In the genomic region with DNA sequence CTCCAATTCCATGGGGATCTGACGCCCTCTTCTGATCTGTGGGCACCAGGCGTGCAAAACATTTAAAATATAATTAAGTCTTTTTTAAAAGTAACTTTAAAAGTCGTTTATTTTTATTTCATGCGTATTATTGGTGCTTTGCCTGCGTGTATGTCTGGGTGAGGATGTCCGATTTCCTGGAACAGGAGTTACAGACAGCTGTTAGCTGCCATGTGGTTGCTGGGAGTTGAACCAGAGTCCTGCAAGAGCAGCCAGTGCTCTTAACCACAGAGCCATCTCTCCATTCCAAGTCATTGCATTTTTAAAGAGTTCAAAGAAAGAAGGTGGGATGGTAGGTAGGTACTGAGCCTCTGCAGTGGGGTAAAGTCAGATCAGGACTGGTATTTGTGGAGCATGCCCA, we compare ENCODE assay signal across 14 mouse cellular contexts. TPM values are rescaled to one million over a fixed set of nuclear protein-coding genes. Genes with fewer than 3 reads are reported as not detected.
DNase-seq lines count a peak whose midpoint lies in the region; ATAC-seq and TF ChIP-seq lines count a peak whose summit lies in the region.
"Had no signal": no experiment of that assay in that cellular context is flagged by ENCODE, and none has a peak within 500 bp of the region (broad histone marks: within the 10 kb centered on the region; RNA-seq: fewer than 3 reads in every experiment).

No protein-coding gene starts in this region.

- no peak for TF ChIP-seq CTCF in heart, adult 2 months (IDR thresholded peaks at IDR 0.05)
- no peak for TF ChIP-seq CTCF in ES-Bruce4 (IDR thresholded peaks at IDR 0.05; ENCODE audit: low read depth, low read length)

- H3K9ac ChIP-seq in heart, adult 2 months (ENCODE audit: low read depth, low read length), result no peak overlapping the region
- H3K9ac ChIP-seq in kidney, embryonic 16.5 days (replicated peaks; ENCODE audit: low read length), result no peak overlapping the region
- no peak overlapping the region for H3K9ac ChIP-seq in ES-Bruce4 (ENCODE audit: low read depth, poor library complexity, severe bottlenecking)
- no peak overlapping the region for H3K9ac ChIP-seq in limb, embryonic 15.5 days
- H3K9ac ChIP-seq: hindbrain, embryonic 12.5 days had no signal

- no peak overlapping the region for H3K4me3 ChIP-seq in heart, adult 2 months
- H3K4me3 ChIP-seq in heart, embryonic 10.5 days, result no peak overlapping the region
- H3K4me3 ChIP-seq in kidney, embryonic 16.5 days (ENCODE audit: low read length), result no peak overlapping the region
- H3K4me3 ChIP-seq in ES-Bruce4 (ENCODE audit: low read depth, low read length), result no peak overlapping the region
- H3K4me3 ChIP-seq in limb, embryonic 15.5 days, result no peak overlapping the region
- H3K4me3 ChIP-seq: hindbrain, embryonic 12.5 days had no signal

- H3K9me3 ChIP-seq in heart, embryonic 10.5 days, result no peaks in the 10 kb centered on the region
- H3K9me3 ChIP-seq in kidney, embryonic 16.5 days (ENCODE audit: low read length), result no peaks in the 10 kb centered on the region
- H3K9me3 ChIP-seq in ES-Bruce4 (replicated peaks; ENCODE audit: control insufficient read depth, insufficient read depth, low read length, poor library complexity, severe bottlenecking), result no peaks in the 10 kb centered on the region
- H3K9me3 ChIP-seq in limb, embryonic 15.5 days, result no peaks in the 10 kb centered on the region
- H3K9me3 ChIP-seq: hindbrain, embryonic 12.5 days had no signal

- 61% methylated on average over 6 of the region's 6 CpGs for WGBS in heart, adult 2 months
- 80% methylated on average over 6 of the region's 6 CpGs for WGBS in heart, embryonic 10.5 days
- WGBS in kidney, embryonic 16.5 days, result 84% methylated on average over 6 of the region's 6 CpGs
- 51% methylated on average over 6 of the region's 6 CpGs for WGBS in limb, embryonic 15.5 days

- H3K36me3 ChIP-seq in heart, adult 2 months (ENCODE audit: control insufficient read depth, insufficient read depth, low read length), result no peaks in the 10 kb centered on the region
- peaks cover 26% of the 10 kb centered on the region for H3K36me3 ChIP-seq in heart, embryonic 10.5 days
- peaks cover 4% of the 10 kb centered on the region; the same call in 1 of the 2 replicates for H3K36me3 ChIP-seq in kidney, embryonic 16.5 days (ENCODE audit: insufficient read depth, low read length)
- H3K36me3 ChIP-seq in ES-Bruce4 (ENCODE audit: control insufficient read depth, insufficient read depth, low read length, poor library complexity, severe bottlenecking), result peaks cover 8% of the 10 kb centered on the region; the same call in 1 of the 2 replicates
- H3K36me3 ChIP-seq in limb, embryonic 15.5 days, result peaks cover 21% of the 10 kb centered on the region

- TF ChIP-seq POLR2A in heart, adult 2 months (IDR thresholded peaks at IDR 0.05; ENCODE audit: insufficient read depth, low read depth, low read length), result no peak
- no peak for TF ChIP-seq POLR2A in ES-Bruce4 (IDR thresholded peaks at IDR 0.05; ENCODE audit: insufficient read depth, low read length)

- H3K79me2 ChIP-seq in heart, adult 2 months (replicated peaks; ENCODE audit: control insufficient read depth, insufficient read depth, low read length), result no peaks in the 10 kb centered on the region; the same call in 1 of the 2 replicates

- no peaks in the 10 kb centered on the region for H3K27me3 ChIP-seq in heart, adult 2 months (ENCODE audit: control insufficient read depth, insufficient read depth, low read length)
- no peaks in the 10 kb centered on the region for H3K27me3 ChIP-seq in heart, embryonic 10.5 days (ENCODE audit: insufficient read depth, poor library complexity, severe bottlenecking)
- H3K27me3 ChIP-seq in kidney, embryonic 16.5 days (ENCODE audit: insufficient read depth, low read length), result no peaks in the 10 kb centered on the region
- no peaks in the 10 kb centered on the region for H3K27me3 ChIP-seq in ES-Bruce4 (ENCODE audit: control insufficient read depth, insufficient read depth, low read length, poor library complexity, severe bottlenecking)
- no peaks in the 10 kb centered on the region for H3K27me3 ChIP-seq in limb, embryonic 15.5 days
- H3K27me3 ChIP-seq: hindbrain, embryonic 12.5 days had no signal

- peak overlapping the region; percentile 89 for H3K27ac ChIP-seq in heart, adult 2 months
- H3K27ac ChIP-seq in heart, embryonic 10.5 days, result no peak overlapping the region
- H3K27ac ChIP-seq in kidney, embryonic 16.5 days (ENCODE audit: low read length), result peak overlapping the region; percentile 88; the same call in 1 of the 2 replicates
- peak overlapping the region; percentile 80 for H3K27ac ChIP-seq in ES-Bruce4 (ENCODE audit: insufficient read depth, low read length)
- H3K27ac ChIP-seq in limb, embryonic 15.5 days, result peak overlapping the region; percentile 85

- no peak overlapping the region for H3K4me2 ChIP-seq in kidney, embryonic 16.5 days (replicated peaks; ENCODE audit: low read depth, low read length)
- no peak overlapping the region for H3K4me2 ChIP-seq in limb, embryonic 15.5 days
- H3K4me2 ChIP-seq: hindbrain, embryonic 12.5 days; midbrain, embryonic 11.5 days had no signal

- DNase-seq in heart, adult 2 months, result no peak
- DNase-seq in heart, embryonic 10.5 days (ENCODE audit: low spot score), result no peak
- DNase-seq in kidney, postnatal 36 days, result no peak
- DNase-seq in cerebellum, adult 11 months, result no peak
- DNase-seq in urinary bladder, adult 2 months (ENCODE audit: low spot score), result no peak
- DNase-seq: adrenal gland, postnatal 36 days; cerebellum, postnatal 36 days; lung, adult 18-20 months; thymus, postnatal 36 days had no signal

- no peak for TF ChIP-seq EP300 in heart, adult 2 months (IDR thresholded peaks at IDR 0.05; ENCODE audit: insufficient read depth, low read depth, low read length)
- TF ChIP-seq EP300 in ES-Bruce4 (IDR thresholded peaks at IDR 0.05; ENCODE audit: insufficient read depth, low read depth, low read length), result no peak

- peaks cover 47% of the 10 kb centered on the region for H3K4me1 ChIP-seq in heart, adult 2 months (ENCODE audit: control insufficient read depth, insufficient read depth, low read length)
- peaks cover 95% of the 10 kb centered on the region for H3K4me1 ChIP-seq in heart, embryonic 10.5 days
- H3K4me1 ChIP-seq in kidney, embryonic 16.5 days (ENCODE audit: insufficient read depth, low read length), result peaks cover 81% of the 10 kb centered on the region
- H3K4me1 ChIP-seq in ES-Bruce4 (ENCODE audit: control insufficient read depth, insufficient read depth, low read length), result peaks cover 23% of the 10 kb centered on the region
- H3K4me1 ChIP-seq in limb, embryonic 15.5 days, result peaks cover 97% of the 10 kb centered on the region

- intact Hi-C loops in heart, adult 2 months (cut with DNase I), result no loop called here

- ATAC-seq in kidney, embryonic 16.5 days (ENCODE audit: low FRiP score, low TSS enrichment), result no peak
- no peak for ATAC-seq in limb, embryonic 15.5 days (ENCODE audit: insufficient number of reproducible peaks, low FRiP score, low TSS enrichment, low read depth)

RNA-seq across cellular contexts. Expression of a gene that starts 43.5 kb away (rescaled TPM):
- 10 to 100 TPM; 42.6 to 50.9 TPM for total RNA-seq in heart, adult 2 months (2021)
- polyA plus RNA-seq in heart, adult 2 months (2012; rRNA removed), result 19.5 and 21.8 TPM in 2 replicates
- polyA plus RNA-seq in heart, embryonic 10.5 days (2016; fragmentation: Nextera tagmentation; extraction: Ambion mirVana), result 8.4 and 12.2 TPM in 2 replicates
- 9.8 and 11.7 TPM in 2 replicates for polyA plus RNA-seq in kidney, embryonic 16.5 days (2015; fragmentation: Nextera tagmentation; extraction: Ambion mirVana)
- 88.2 and 102 TPM in 2 replicates for polyA plus RNA-seq in ES-Bruce4 (2011; ENCODE audit: insufficient read depth, insufficient read length, low read depth, missing spikeins)
- polyA plus RNA-seq in limb, embryonic 15.5 days (2015; fragmentation: Nextera tagmentation; extraction: Ambion mirVana), result 10.7 and 13.2 TPM in 2 replicates
- polyA plus RNA-seq in urinary bladder, adult 2 months (2012; rRNA removed), result 5.3 and 13.3 TPM in 2 replicates
